Mouse (Mus musculus) stomach, postnatal 0 days (tissue): ENCODE measurements around the gene Serpina12.

Source experiments
- CTCF ChIP-seq: IDR thresholded peaks from 2 replicates; pipeline ENCODE4 v1.5.1; 2016; ENCODE audit warnings: antibody characterized with exemption, low read depth, mild to moderate bottlenecking, moderate library complexity
- EP300 ChIP-seq: optimal IDR thresholded peaks from 2 replicates; pipeline ENCODE3; 2016; ENCODE audit warnings: antibody characterized with exemption

DNA sequence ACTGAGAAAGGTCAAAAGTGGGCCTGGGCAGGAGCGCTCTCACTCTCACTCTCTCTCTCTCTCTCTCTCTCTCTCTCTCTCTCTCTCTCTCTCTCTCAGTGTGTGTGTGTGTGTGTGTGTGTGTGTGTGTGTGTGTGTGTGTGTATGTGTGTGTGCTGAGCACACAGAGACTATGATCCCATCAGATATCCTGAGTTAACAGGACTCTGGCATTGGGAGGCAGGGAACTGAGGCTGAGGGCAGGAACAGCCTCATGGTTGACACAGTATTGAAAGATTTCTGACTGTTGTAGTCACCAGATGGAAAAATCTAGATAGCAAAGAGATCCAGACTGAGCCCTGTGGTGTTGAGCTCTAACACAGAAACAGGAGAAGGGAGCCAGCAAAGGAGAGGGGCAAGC lies 10.5 kb downstream of the Serpina12 start:
- TF ChIP-seq CTCF (no peak), EP300 (no peak)
